1 mouse cellular context compared by ENCODE assay signal in genomic region chr17:56681791-56682190, GRCm38 (mm10).
TF ChIP-seq lines count a peak whose summit lies in the region.

No protein-coding gene starts in this region.

TF ChIP-seq in CH12.LX, 34 proteins besides CTCF, POLR2A, EP300 and RAD21 (continued from another document):
- TF ChIP-seq TBP (conservative IDR thresholded peaks at IDR 0.05; ENCODE audit: low read depth, low read length) (no peak), TCF12 (IDR thresholded peaks at IDR 0.05; ENCODE audit: low read depth, low read length) (no peak), CHD1 (IDR thresholded peaks at IDR 0.05; ENCODE audit: low read depth, low read length) (no peak), E2F4 (IDR thresholded peaks at IDR 0.05; ENCODE audit: insufficient replicate concordance, low read depth, low read length) (no peak), HCFC1 (IDR thresholded peaks at IDR 0.05; ENCODE audit: low read depth, low read length) (no peak), IRF4 (IDR thresholded peaks at IDR 0.05; ENCODE audit: low read depth, low read length) (no peak), ZNF384 (IDR thresholded peaks at IDR 0.05; ENCODE audit: low read depth, low read length) (no peak), SIN3A (IDR thresholded peaks at IDR 0.05; ENCODE audit: low read length) (no peak), RCOR1 (conservative IDR thresholded peaks at IDR 0.05; ENCODE audit: low read depth, low read length) (no peak)
TF ChIP-seq in CH12.LX: peak in this region for 0.
